Mouse (Mus musculus) heart, embryonic 11.5 days (tissue): ENCODE data around the gene Dgke. TPM values are rescaled to one million over a fixed set of nuclear protein-coding genes. Genes with fewer than 3 reads are reported as not detected.

Experiments used
- ATAC-seq: fragments of 200-750 bp; cut with Nextera tagmentation; replicated peaks from 2 replicates; pipeline ENCODE4 v1.8.0; 2017; ENCODE audit warnings: moderate library complexity; ENCODE audit not compliant: insufficient number of reproducible peaks, low FRiP score, low TSS enrichment
- H3K27ac ChIP-seq: fragments of 300-500 bp; sonication (generic); 2 replicates; pipeline ENCODE4 v1.5.1; 2014; ENCODE audit warnings: mild to moderate bottlenecking, low read depth, low read length
- H3K27me3 ChIP-seq: fragments of 300-500 bp; sonication (generic); 2 replicates; pipeline ENCODE4 v1.6.1; 2014; ENCODE audit warnings: mild to moderate bottlenecking, low read length, mixed read lengths; ENCODE audit not compliant: control insufficient read depth, insufficient read depth
- H3K36me3 ChIP-seq: fragments of 300-500 bp; sonication (generic); 2 replicates; pipeline ENCODE4 v1.6.1; 2014; ENCODE audit warnings: mild to moderate bottlenecking, low read length, moderate library complexity, mixed read lengths; ENCODE audit not compliant: control insufficient read depth, insufficient read depth
- H3K4me1 ChIP-seq: fragments of 300-500 bp; sonication (generic); 2 replicates; pipeline ENCODE4 v1.6.1; 2014; ENCODE audit warnings: low read length; ENCODE audit not compliant: control insufficient read depth, insufficient read depth
- H3K4me2 ChIP-seq: fragments of 300-500 bp; sonication (generic); 2 replicates; pipeline ENCODE4 v1.6.1; 2014; ENCODE audit warnings: mild to moderate bottlenecking, moderate library complexity
- H3K4me3 ChIP-seq: fragments of 300-500 bp; sonication (generic); 2 replicates; pipeline ENCODE4 v1.5.1; 2014; ENCODE audit warnings: low read depth, low read length
- H3K9ac ChIP-seq: fragments of 300-500 bp; sonication (generic); 2 replicates; pipeline ENCODE4 v1.6.1; 2014; ENCODE audit warnings: mild to moderate bottlenecking, low read depth, low read length, moderate library complexity
- H3K9me3 ChIP-seq: fragments of 300-500 bp; sonication (generic); replicated peaks from 2 replicates; pipeline ENCODE4 v1.6.1; 2016; ENCODE audit warnings: low read length; ENCODE audit not compliant: control insufficient read depth
- WGBS: fragments of 180-500 bp; shearing (Covaris S2); extraction: QIAGEN DNeasy Blood & Tissue Kit; methylation state at CpG from one replicate; pipeline ENCODE4 v1.1.7; 2014; ENCODE audit not compliant: insufficient replicate concordance; 5-methylcytosine and 5-hydroxymethylcytosine counted together
- polyA plus RNA-seq: library from polyadenylated mRNA; unstranded; fragments of >200 nt; fragmentation: Nextera tagmentation; extraction: Ambion mirVana; gene quantifications from 2 replicates; pipeline ENCODE4 v1.2.1, GENCODE M21; 2014

The Dgke gene
- polyA plus RNA-seq, 1 experiment from 2014 or later, result 4.2 TPM

DNA sequence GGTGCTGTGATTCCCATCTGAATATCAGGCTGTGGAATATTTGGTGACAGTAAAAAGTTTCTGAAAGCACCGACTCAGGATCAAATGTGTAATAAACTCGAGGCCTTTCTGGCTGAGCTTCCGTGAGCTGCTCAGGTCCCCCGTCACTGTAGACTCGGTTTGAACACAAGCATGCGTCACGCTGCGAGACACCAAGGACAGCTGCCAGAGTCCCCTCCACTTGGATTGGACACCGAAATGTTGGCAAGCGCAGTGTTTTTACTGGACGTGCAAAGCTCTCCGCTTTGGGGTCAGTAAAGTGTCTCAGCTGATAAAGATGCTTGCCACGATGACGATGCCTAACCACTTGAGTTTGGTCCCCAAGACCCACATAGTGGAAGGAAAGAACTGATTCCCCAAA lies 2.0 kb upstream of the Dgke start:
- Histone ChIP-seq H3K4me2 (no peak overlapping the region), H3K9ac (no peak overlapping the region), H3K4me3 (no peak overlapping the region), H3K36me3 (no peaks in the 10 kb centered on the region), H3K27me3 (no peaks in the 10 kb centered on the region), H3K9me3 (peaks cover 2% of the 10 kb centered on the region; the same call in 1 of the 2 replicates), H3K4me1 (0 out of 2 replicates have a peak, but pooled peaks cover 4% of the 10 kb centered on the region), H3K27ac (no peak overlapping the region)
- no peak for ATAC-seq
- WGBS, result 84% methylated on average over 14 of the region's 14 CpGs

- Histone ChIP-seq H3K4me2 (no peak overlapping the region), H3K4me3 (no peak overlapping the region), H3K9me3 (peaks cover 2% of the 10 kb centered on the region; the same call in 1 of the 2 replicates), H3K36me3 (no peaks in the 10 kb centered on the region), H3K27ac (no peak overlapping the region), H3K4me1 (0 out of 2 replicates have a peak, but pooled peaks cover 4% of the 10 kb centered on the region), H3K27me3 (no peaks in the 10 kb centered on the region), H3K9ac (0 out of 2 replicates have a peak overlapping the region, but pooled peaks have one; percentile 16)
- 56% methylated on average over 11 of the region's 11 CpGs for WGBS
- ATAC-seq, result no peak
These were observed 1.3 kb upstream of the Dgke start for GRCm38 (mm10) chr11:89067871-89068490.

- no peak for ATAC-seq
- Histone ChIP-seq H3K36me3 (no peaks in the 10 kb centered on the region), H3K9ac (no peak overlapping the region), H3K4me2 (no peak overlapping the region), H3K4me1 (0 out of 2 replicates have a peak, but pooled peaks cover 4% of the 10 kb centered on the region), H3K4me3 (no peak overlapping the region), H3K27ac (no peak overlapping the region), H3K9me3 (peaks cover 2% of the 10 kb centered on the region; the same call in 1 of the 2 replicates), H3K27me3 (no peaks in the 10 kb centered on the region)
- WGBS, result 62% methylated on average over 6 of the region's 6 CpGs
These were observed 712 bp upstream of the Dgke start for GRCm38 (mm10) chr11:89067301-89067822.

- Histone ChIP-seq H3K27ac (no peak overlapping the region), H3K4me1 (0 out of 2 replicates have a peak, but pooled peaks cover 4% of the 10 kb centered on the region), H3K9me3 (peaks cover 2% of the 10 kb centered on the region; the same call in 1 of the 2 replicates), H3K36me3 (no peaks in the 10 kb centered on the region), H3K4me2 (no peak overlapping the region), H3K4me3 (no peak overlapping the region), H3K27me3 (no peaks in the 10 kb centered on the region), H3K9ac (no peak overlapping the region)
- ATAC-seq, result no peak
- WGBS, result 87% methylated on average over 6 of the region's 6 CpGs
These were observed 524 bp downstream of the Dgke start for GRCm38 (mm10) chr11:89066126-89066525.

DNA sequence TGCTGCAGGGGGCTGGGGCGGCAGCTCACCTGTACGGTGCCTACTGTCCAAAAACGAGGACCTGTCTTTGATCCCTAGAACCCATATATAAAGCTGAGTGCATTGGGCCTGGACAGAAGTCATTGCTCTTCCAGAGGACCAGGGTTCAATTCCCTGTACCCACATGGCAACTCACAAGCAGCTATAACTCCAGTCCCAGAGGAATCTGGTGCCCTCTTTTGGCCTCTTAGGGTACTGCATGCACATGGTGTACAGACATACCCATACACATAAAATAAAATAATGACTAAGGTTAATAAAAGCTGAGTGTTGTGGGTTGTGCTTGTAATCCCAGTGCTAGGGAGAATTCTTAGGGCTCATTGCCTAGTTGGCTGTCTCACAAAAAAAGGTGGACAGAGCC lies 1.4 kb downstream of the Dgke start:
- WGBS, result 92% methylated on average over 3 of the region's 3 CpGs
- no peak for ATAC-seq
- H3K4me2 ChIP-seq, result no peak overlapping the region

DNA sequence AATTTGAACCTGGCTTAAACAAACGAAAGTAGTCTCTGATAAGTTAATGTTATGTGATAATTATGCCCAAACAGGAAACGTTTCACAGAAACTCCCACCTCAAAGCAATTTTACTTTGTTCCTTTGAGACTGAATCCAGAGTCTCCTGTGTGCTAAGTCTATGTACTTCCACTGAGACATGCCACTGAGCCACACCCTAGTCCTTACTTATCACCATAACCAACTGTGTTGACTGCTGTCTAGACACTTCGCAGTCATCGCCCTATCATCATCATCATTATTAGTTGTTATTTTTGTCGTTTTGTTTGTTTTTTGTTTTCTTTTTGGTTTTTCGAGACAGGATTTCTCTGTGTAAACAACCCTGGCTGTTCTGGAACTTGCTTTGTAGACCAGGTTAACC lies 2.3 kb downstream of the Dgke start:
- H3K9me3 ChIP-seq, result peaks cover 2% of the 10 kb centered on the region; the same call in 1 of the 2 replicates
- peaks cover 5% of the 10 kb centered on the region; the same call in 1 of the 2 replicates for H3K4me1 ChIP-seq
- H3K27ac ChIP-seq, result no peak overlapping the region
- 71% methylated on average over 6 of the region's 6 CpGs for WGBS
- no peaks in the 10 kb centered on the region for H3K27me3 ChIP-seq
- H3K36me3 ChIP-seq, result no peaks in the 10 kb centered on the region
- H3K4me3 ChIP-seq, result no peak overlapping the region
- no peak overlapping the region for H3K9ac ChIP-seq
- H3K4me2 ChIP-seq, result no peak overlapping the region
- ATAC-seq, result no peak

More for the DNA sequence above, 1.4 kb downstream of the Dgke start:
- H3K27ac ChIP-seq, result no peak overlapping the region
- no peaks in the 10 kb centered on the region for H3K36me3 ChIP-seq
- peaks cover 2% of the 10 kb centered on the region; the same call in 1 of the 2 replicates for H3K9me3 ChIP-seq
- H3K27me3 ChIP-seq, result no peaks in the 10 kb centered on the region
- H3K9ac ChIP-seq, result no peak overlapping the region
- no peak overlapping the region for H3K4me3 ChIP-seq
- H3K4me1 ChIP-seq, result 0 out of 2 replicates have a peak, but pooled peaks cover 4% of the 10 kb centered on the region

GRCm38 (mm10) chr11:89061362-89061761 lies 5.3 kb downstream of the Dgke start:
- Histone ChIP-seq H3K27ac (no peak overlapping the region), H3K36me3 (no peaks in the 10 kb centered on the region), H3K9me3 (peaks cover 2% of the 10 kb centered on the region; the same call in 1 of the 2 replicates), H3K4me1 (peaks cover 15% of the 10 kb centered on the region), H3K4me2 (no peak overlapping the region), H3K9ac (no peak overlapping the region), H3K4me3 (no peak overlapping the region), H3K27me3 (no peaks in the 10 kb centered on the region)
- no peak for ATAC-seq
- WGBS, result 86% methylated on average over 7 of the region's 7 CpGs

GRCm38 (mm10) chr11:89060423-89061089 lies 6.1 kb downstream of the Dgke start:
- H3K4me1 ChIP-seq, result peaks cover 20% of the 10 kb centered on the region
- peak overlapping the region; percentile 91 for H3K9ac ChIP-seq
- ATAC-seq, result peak; percentile 91

More at GRCm38 (mm10) chr11:89060423-89061089, 6.1 kb downstream of the Dgke start:
- Histone ChIP-seq H3K4me2 (peak overlapping the region; percentile 82), H3K27me3 (no peaks in the 10 kb centered on the region), H3K27ac (peak overlapping the region; percentile 58), H3K4me3 (peak overlapping the region; percentile 77), H3K9me3 (peaks cover 2% of the 10 kb centered on the region; the same call in 1 of the 2 replicates), H3K36me3 (no peaks in the 10 kb centered on the region)
- 1% methylated on average over 61 of the region's 63 CpGs for WGBS
